Mouse (Mus musculus): ENCODE measurements around the gene Acad11. TPM values are rescaled to one million over a fixed set of nuclear protein-coding genes. Genes with fewer than 3 reads are reported as not detected.

Acad11 gene
- 5.7 TPM for polyA plus RNA-seq (2015; fragmentation: Illumina TruSeq; extraction: RNeasy Lipid Tissue Mini Kit (QIAGEN cat#74804); ENCODE audit: insufficient read depth, low read depth, low replicate concordance)

GRCm38 (mm10) chr9:104063244-104063961 is at the start of gene Acad11:
Acad11 (plus strand) TSS chr9:104063377.

GRCm38 (mm10) chr9:104040362-104040761 is 22.8 kb upstream of the Acad11 start, which contains the start of gene Gm28305:
Gm28305 (plus strand) TSS chr9:104040662.

GRCm38 (mm10) chr9:104062430-104063243 is 540 bp upstream of the Acad11 start, which contains the start of gene Uba5:
Uba5 (minus strand) TSS chr9:104063134.

GRCm38 (mm10) chr9:104126833-104127232 is 63.7 kb downstream of the Acad11 start, which contains the start of gene Ackr4:
Ackr4 (minus strand) TSS chr9:104126933.

Other genes with a start within 250 kb of the Acad11 start
- gene Nphp3, start 60.8 kb upstream of the Acad11 start, polyA plus RNA-seq (2015; fragmentation: Illumina TruSeq; extraction: RNeasy Lipid Tissue Mini Kit (QIAGEN cat#74804); ENCODE audit: insufficient read depth, low read depth, low replicate concordance), result 3.7 TPM
- not detected for gene Gm28305, start 22.7 kb upstream of the Acad11 start, polyA plus RNA-seq (2015; fragmentation: Illumina TruSeq; extraction: RNeasy Lipid Tissue Mini Kit (QIAGEN cat#74804); ENCODE audit: insufficient read depth, low read depth, low replicate concordance)
- gene Uba5, start 243 bp upstream of the Acad11 start, polyA plus RNA-seq (2015; fragmentation: Illumina TruSeq; extraction: RNeasy Lipid Tissue Mini Kit (QIAGEN cat#74804); ENCODE audit: insufficient read depth, low read depth, low replicate concordance), result 54.4 TPM
- 1.6 TPM for gene Ackr4, start 63.6 kb downstream of the Acad11 start, polyA plus RNA-seq (2015; fragmentation: Illumina TruSeq; extraction: RNeasy Lipid Tissue Mini Kit (QIAGEN cat#74804); ENCODE audit: insufficient read depth, low read depth, low replicate concordance)
- gene Dnajc13, start 199.6 kb downstream of the Acad11 start, polyA plus RNA-seq (2015; fragmentation: Illumina TruSeq; extraction: RNeasy Lipid Tissue Mini Kit (QIAGEN cat#74804); ENCODE audit: insufficient read depth, low read depth, low replicate concordance), result 9.6 TPM